Mouse (Mus musculus) limb, embryonic 14.5 days (tissue): Measurements from ENCODE around the gene Otulin. TPM values are rescaled to one million over a fixed set of nuclear protein-coding genes. Genes with fewer than 3 reads are reported as not detected.

Experiments used
- ATAC-seq: fragments of 200-750 bp; cut with Nextera tagmentation; 2 replicates; pipeline ENCODE4 v1.8.0; 2017; ENCODE audit warnings: low read depth, moderate number of reproducible peaks, moderate TSS enrichment; ENCODE audit not compliant: low FRiP score
- DNase-seq: peaks from one replicate; pipeline ENCODE4 v3.0.0-alpha.2; 2015; ENCODE audit warnings: low spot score
- H3K27ac ChIP-seq: fragments of 300-500 bp; sonication (generic); replicated peaks from 2 replicates; pipeline ENCODE4 v1.5.1; 2014; ENCODE audit warnings: low read depth, mild to moderate bottlenecking, low read length, moderate library complexity, mixed read lengths
- H3K27me3 ChIP-seq: fragments of 300-500 bp; sonication (generic); 2 replicates; pipeline ENCODE4 v1.6.1; 2014; ENCODE audit warnings: low read length, mixed read lengths; ENCODE audit not compliant: control insufficient read depth, insufficient read depth
- H3K36me3 ChIP-seq: fragments of 300-500 bp; sonication (generic); 2 replicates; pipeline ENCODE4 v1.6.1; 2014; ENCODE audit warnings: mild to moderate bottlenecking, low read length, moderate library complexity, mixed read lengths; ENCODE audit not compliant: control insufficient read depth, insufficient read depth
- H3K4me1 ChIP-seq: fragments of 300-500 bp; sonication (generic); 2 replicates; pipeline ENCODE4 v1.6.1; 2014; ENCODE audit warnings: antibody characterized with exemption, low read length, mixed read lengths; ENCODE audit not compliant: control insufficient read depth, insufficient read depth
- H3K4me2 ChIP-seq: fragments of 300-500 bp; sonication (generic); replicated peaks from 2 replicates; pipeline ENCODE4 v1.6.1; 2014; ENCODE audit warnings: low read depth, mild to moderate bottlenecking, low read length, moderate library complexity; ENCODE audit not compliant: severe bottlenecking
- H3K4me3 ChIP-seq: fragments of 300-500 bp; sonication (generic); replicated peaks from 2 replicates; pipeline ENCODE4 v1.5.1; 2014; ENCODE audit warnings: low read length
- H3K9ac ChIP-seq: fragments of 300-500 bp; sonication (generic); 2 replicates; pipeline ENCODE4 v1.6.1; 2014; ENCODE audit warnings: mild to moderate bottlenecking, low read depth, low read length, moderate library complexity; ENCODE audit not compliant: severe bottlenecking
- H3K9me3 ChIP-seq: fragments of 300-500 bp; sonication (generic); 2 replicates; pipeline ENCODE4 v1.6.1; 2016; ENCODE audit warnings: low read length; ENCODE audit not compliant: control insufficient read depth
- POLR2A ChIP-seq: fragments of 200-500 bp; IDR thresholded peaks from 2 replicates; pipeline ENCODE4 v1.8.0; 2012; ENCODE audit warnings: inconsistent platforms, mild to moderate bottlenecking, moderate library complexity, borderline replicate concordance; ENCODE audit not compliant: insufficient read depth, insufficient read length; ENCODE audit errors: extremely low read depth
- WGBS: fragments of 180-500 bp; shearing (Covaris S2); extraction: QIAGEN DNeasy Blood & Tissue Kit; methylation state at CpG from one replicate; pipeline ENCODE4 v1.1.7; 2014; 5-methylcytosine and 5-hydroxymethylcytosine counted together
- polyA plus RNA-seq, 2 experiments: library from polyadenylated mRNA; depleted of rRNA in 1 of 2; stranded (reverse) in 1 of 2; unstranded in 1 of 2; fragments of >200 nt; fragmentation: Nextera tagmentation in 1 of 2; extraction: Ambion mirVana in 1 of 2; gene quantifications; 2 replicates each; pipeline versions ENCODE4 v1.2.1 to v1.2.3; 2012 to 2014

The Otulin gene
- polyA plus RNA-seq, 2 experiments: 25.7 to 43.0 TPM

- no peak for TF ChIP-seq POLR2A
- H3K36me3 ChIP-seq: peaks cover 33% of the 10 kb centered on the region
Observed at GRCm38 (mm10) chr15:27595560-27595959, 34.9 kb downstream of the Otulin start.

GRCm38 (mm10) chr15:27594973-27595372, 35.5 kb downstream of the Otulin start:
- ATAC-seq (peak; percentile 90), DNase-seq (peak; percentile 41)
- Histone ChIP-seq H3K9me3 (no peaks in the 10 kb centered on the region), H3K4me3 (no peak overlapping the region), H3K27me3 (no peaks in the 10 kb centered on the region), H3K9ac (no peak overlapping the region), H3K27ac (peak overlapping the region; percentile 63), H3K4me2 (no peak overlapping the region), H3K4me1 (peaks cover 10% of the 10 kb centered on the region), H3K36me3 (peaks cover 38% of the 10 kb centered on the region)
- WGBS: 44% methylated on average over 4 of the region's 4 CpGs
- TF ChIP-seq POLR2A: no peak

More at GRCm38 (mm10) chr15:27595560-27595959, 34.9 kb downstream of the Otulin start:
- no peak for DNase-seq
- Histone ChIP-seq H3K4me2 (no peak overlapping the region), H3K27ac (peak overlapping the region; percentile 63), H3K27me3 (no peaks in the 10 kb centered on the region), H3K9me3 (no peaks in the 10 kb centered on the region), H3K4me1 (peaks cover 10% of the 10 kb centered on the region), H3K9ac (no peak overlapping the region), H3K4me3 (no peak overlapping the region)
- ATAC-seq: peak; percentile 53
- WGBS: 56% methylated on average over 8 of the region's 8 CpGs

DNA sequence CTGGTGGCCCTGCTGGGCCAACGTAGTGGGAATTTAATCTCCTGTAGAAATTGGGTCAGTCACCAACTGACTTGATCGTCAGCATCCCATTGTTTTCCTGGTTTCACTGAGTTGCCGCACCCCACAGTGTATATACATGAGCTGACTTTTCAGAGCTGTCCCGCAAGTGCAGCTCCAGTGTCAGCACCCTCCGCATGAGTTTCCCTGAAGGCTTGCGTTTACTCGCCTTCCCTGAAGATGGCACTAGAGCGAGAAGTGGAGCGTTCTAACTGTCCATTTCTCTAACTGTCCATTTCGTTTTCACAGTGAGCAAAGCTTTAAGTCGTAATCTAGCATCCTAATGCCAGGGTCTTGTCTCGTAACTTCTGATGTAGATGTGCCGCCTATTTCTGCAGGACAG, 36.8 kb downstream of the Otulin start:
- H3K27ac ChIP-seq: no peak overlapping the region
- peaks cover 36% of the 10 kb centered on the region for H3K36me3 ChIP-seq
- H3K27me3 ChIP-seq: no peaks in the 10 kb centered on the region
- no peak overlapping the region for H3K4me3 ChIP-seq
- TF ChIP-seq POLR2A: no peak
- H3K9me3 ChIP-seq: no peaks in the 10 kb centered on the region
- H3K4me2 ChIP-seq: no peak overlapping the region
- WGBS: 85% methylated on average over 13 of the region's 13 CpGs
- ATAC-seq: no peak
- DNase-seq: no peak
- H3K4me1 ChIP-seq: peaks cover 10% of the 10 kb centered on the region
- H3K9ac ChIP-seq: no peak overlapping the region

- DNase-seq (no peak), ATAC-seq (no peak)
- Histone ChIP-seq H3K36me3 (peaks cover 36% of the 10 kb centered on the region), H3K27ac (no peak overlapping the region), H3K4me2 (no peak overlapping the region), H3K4me3 (no peak overlapping the region), H3K27me3 (no peaks in the 10 kb centered on the region), H3K4me1 (peaks cover 10% of the 10 kb centered on the region), H3K9me3 (no peaks in the 10 kb centered on the region), H3K9ac (no peak overlapping the region)
- 89% methylated on average over 19 of the region's 19 CpGs for WGBS
- no peak for TF ChIP-seq POLR2A
Observed at GRCm38 (mm10) chr15:27592620-27593320, 37.7 kb downstream of the Otulin start.

- Histone ChIP-seq H3K27me3 (no peaks in the 10 kb centered on the region), H3K4me1 (peaks cover 7% of the 10 kb centered on the region), H3K36me3 (peaks cover 36% of the 10 kb centered on the region), H3K9me3 (no peaks in the 10 kb centered on the region), H3K4me2 (no peak overlapping the region), H3K27ac (no peak overlapping the region), H3K9ac (no peak overlapping the region), H3K4me3 (no peak overlapping the region)
- no peak for TF ChIP-seq POLR2A
- ATAC-seq (no peak), DNase-seq (no peak)
- WGBS: 96% methylated on average over 9 of the region's 9 CpGs
Observed at GRCm38 (mm10) chr15:27590812-27591211, 39.7 kb downstream of the Otulin start.
